Mouse (Mus musculus): ENCODE measurements around the gene Tjap1. TPM values are rescaled to one million over a fixed set of nuclear protein-coding genes. Genes with fewer than 3 reads are reported as not detected.

Tjap1 gene
- total RNA-seq, 2 experiments from 2014 or later: 33.2 to 37.8 TPM

- DNase-seq (ENCODE audit: extremely low spot score in 1 of 2, low spot score in 2 of 2): no peak
- intact Hi-C loops (cut with DNase I): no loop called here
Measured at GRCm38 (mm10) chr17:46236067-46236466, 46.8 kb downstream of the Tjap1 start.

- DNase-seq (ENCODE audit: extremely low spot score in 1 of 2, low spot score in 2 of 2): no peak
- intact Hi-C loops (cut with DNase I): no loop called here
Measured at GRCm38 (mm10) chr17:46227576-46227975, 55.2 kb downstream of the Tjap1 start.

- intact Hi-C loops (cut with DNase I): no loop called here
- no peak for DNase-seq (ENCODE audit: extremely low spot score in 1 of 2, low spot score in 2 of 2)
Measured at GRCm38 (mm10) chr17:46221601-46222000, 61.2 kb downstream of the Tjap1 start.

GRCm38 (mm10) chr17:46210550-46210949, 72.3 kb downstream of the Tjap1 start:
- intact Hi-C loops (cut with DNase I): no loop called here
- no peak for DNase-seq (ENCODE audit: extremely low spot score in 1 of 2, low spot score in 2 of 2)

Small RNAs within 50 kb of the gene (microRNA-seq; reads per million reads assigned to microRNA genes)
- gene Mir693: not detected

Other genes with a start within 250 kb of the Tjap1 start
- 10 to 100 TPM; 79.9 to 83.9 TPM for gene Mrps18a, start 172.0 kb downstream of the Tjap1 start, total RNA-seq (2021)
- 10 to 100 TPM; 33.0 to 34.8 TPM for gene Rsph9, start 138.8 kb downstream of the Tjap1 start, total RNA-seq (2021)
- gene Mad2l1bp, start 129.5 kb downstream of the Tjap1 start, total RNA-seq (2021): 10 to 100 TPM; 13.2 to 15.3 TPM
- 100 to 1,000 TPM in 1 of 2 experiments, 10 to 100 TPM in 1; 86.6 to 101 TPM for gene Gtpbp2, start 122.0 kb downstream of the Tjap1 start, total RNA-seq (2021)
- 1 to 10 TPM; 6.3 to 7.8 TPM for gene Polh, start 80.4 kb downstream of the Tjap1 start, total RNA-seq (2021)
- 10 to 100 TPM; 40.0 to 41.9 TPM for gene Xpo5, start 80.2 kb downstream of the Tjap1 start, total RNA-seq (2021)
- 10 to 100 TPM; 38.3 to 42.7 TPM for gene Polr1c, start 35.0 kb downstream of the Tjap1 start, total RNA-seq (2021)
- 10 to 100 TPM; 73.6 to 83.9 TPM for gene Yipf3, start 34.9 kb downstream of the Tjap1 start, total RNA-seq (2021)
- 100 to 1,000 TPM; 101 to 103 TPM for gene Lrrc73, start 29.5 kb downstream of the Tjap1 start, total RNA-seq (2021)
- 10 to 100 TPM; 52.1 to 52.5 TPM for gene Dlk2, start 14.4 kb upstream of the Tjap1 start, total RNA-seq (2021)
- gene Abcc10, start 45.3 kb upstream of the Tjap1 start, total RNA-seq (2021): 1 to 10 TPM; 8.1 to 8.7 TPM
- 10 to 100 TPM; 78.2 to 79.2 TPM for gene Zfp318, start 100.7 kb upstream of the Tjap1 start, total RNA-seq (2021)
- gene Crip3, start 145.9 kb upstream of the Tjap1 start, total RNA-seq (2021): 1 to 10 TPM; 3.1 to 5.9 TPM
- gene Slc22a7, start 155.4 kb upstream of the Tjap1 start, total RNA-seq (2021): under 1 TPM; 0.26 to 0.75 TPM
- 100 to 1,000 TPM; 115 to 117 TPM for gene Ttbk1, start 204.6 kb upstream of the Tjap1 start, total RNA-seq (2021)
- 1 to 10 TPM; 6.0 to 6.2 TPM for gene Dnph1, start 213.7 kb upstream of the Tjap1 start, total RNA-seq (2021)

Data from left cerebral cortex, postnatal 10 days (tissue).